Mouse (Mus musculus): ENCODE measurements around the gene Fam120c.

Fam120c gene

GRCm38 (mm10) chrX:151520458-151521322, 176.7 kb downstream of the Fam120c start, which contains the start of gene Phf8:
Phf8 (plus strand) TSS chrX:151520672.
- DNase-seq (ENCODE audit: low spot score in 2 of 2): peak; percentile 92 to 94
